Mouse (Mus musculus): Measurements from ENCODE around the gene C3ar1. TPM values are rescaled to one million over a fixed set of nuclear protein-coding genes. Genes with fewer than 3 reads are reported as not detected.

The C3ar1 gene
- 17.5 TPM for polyA plus RNA-seq (2014; fragmentation: Illumina TruSeq; extraction: RNeasy Lipid Tissue Mini Kit (QIAGEN cat#74804))

DNA sequence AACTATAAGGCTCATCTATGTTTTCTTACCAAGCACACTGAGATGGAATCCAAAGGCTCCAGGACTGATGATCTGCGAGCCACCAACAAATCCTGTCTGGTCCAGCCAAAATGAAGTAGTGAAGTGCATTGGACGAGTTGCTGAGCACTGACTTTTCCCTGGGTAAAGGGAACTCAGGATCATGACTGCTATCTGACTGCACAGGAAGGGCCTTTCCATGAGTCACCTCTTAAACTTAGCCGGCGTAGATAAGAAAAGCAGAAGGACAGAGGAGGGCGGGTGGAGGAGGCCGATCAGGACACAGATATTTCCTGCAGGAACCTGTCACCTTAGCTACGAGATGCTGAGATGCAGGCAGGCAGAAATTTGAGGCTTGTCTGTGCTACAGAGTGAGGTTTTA lies at the start of gene C3ar1:
C3ar1 (minus strand) TSS at position 207 of the 400 bp plus-strand sequence.

DNA sequence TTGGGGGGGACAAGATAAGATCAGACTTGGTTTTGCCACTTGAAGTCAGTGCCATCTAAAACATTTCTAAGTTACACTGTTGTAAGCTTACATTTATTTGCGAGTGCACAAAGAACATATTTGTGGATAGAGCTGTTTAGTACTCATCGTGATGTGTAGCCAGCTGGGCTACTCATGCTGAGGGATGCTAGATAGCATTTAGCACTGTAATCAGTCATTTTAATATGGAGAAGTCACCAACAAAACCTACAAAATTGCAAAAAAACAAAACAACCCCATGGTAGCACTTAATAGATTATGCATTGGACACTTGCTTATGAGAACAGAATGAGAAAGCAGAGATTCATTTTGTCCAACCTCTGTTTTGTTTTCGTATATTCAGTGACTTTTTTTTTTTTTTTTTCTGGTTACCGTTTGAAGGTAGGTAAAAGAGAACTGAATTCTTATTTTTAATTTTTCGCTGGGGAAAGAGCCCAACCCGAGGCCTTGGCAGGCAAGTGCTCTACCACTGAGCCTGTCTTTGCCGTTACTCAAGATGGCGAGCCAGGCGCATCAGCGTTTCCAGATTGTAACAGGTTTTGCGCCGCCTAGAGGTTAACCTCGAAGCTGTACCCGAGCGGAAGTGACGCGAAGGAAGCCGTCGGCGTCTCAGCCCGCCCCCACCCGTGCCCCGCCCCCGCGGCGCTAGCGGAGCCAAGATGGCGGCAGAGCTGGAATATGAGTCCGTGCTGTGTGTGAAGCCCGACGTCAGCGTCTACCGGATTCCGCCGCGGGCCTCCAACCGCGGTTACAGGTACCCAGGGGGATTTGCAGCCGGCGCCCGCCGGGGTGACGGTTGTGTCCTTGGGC lies 18.1 kb upstream of the C3ar1 start, which contains the start of gene Necap1:
Necap1 (plus strand) TSS at position 604 of the 849 bp plus-strand sequence.

DNA sequence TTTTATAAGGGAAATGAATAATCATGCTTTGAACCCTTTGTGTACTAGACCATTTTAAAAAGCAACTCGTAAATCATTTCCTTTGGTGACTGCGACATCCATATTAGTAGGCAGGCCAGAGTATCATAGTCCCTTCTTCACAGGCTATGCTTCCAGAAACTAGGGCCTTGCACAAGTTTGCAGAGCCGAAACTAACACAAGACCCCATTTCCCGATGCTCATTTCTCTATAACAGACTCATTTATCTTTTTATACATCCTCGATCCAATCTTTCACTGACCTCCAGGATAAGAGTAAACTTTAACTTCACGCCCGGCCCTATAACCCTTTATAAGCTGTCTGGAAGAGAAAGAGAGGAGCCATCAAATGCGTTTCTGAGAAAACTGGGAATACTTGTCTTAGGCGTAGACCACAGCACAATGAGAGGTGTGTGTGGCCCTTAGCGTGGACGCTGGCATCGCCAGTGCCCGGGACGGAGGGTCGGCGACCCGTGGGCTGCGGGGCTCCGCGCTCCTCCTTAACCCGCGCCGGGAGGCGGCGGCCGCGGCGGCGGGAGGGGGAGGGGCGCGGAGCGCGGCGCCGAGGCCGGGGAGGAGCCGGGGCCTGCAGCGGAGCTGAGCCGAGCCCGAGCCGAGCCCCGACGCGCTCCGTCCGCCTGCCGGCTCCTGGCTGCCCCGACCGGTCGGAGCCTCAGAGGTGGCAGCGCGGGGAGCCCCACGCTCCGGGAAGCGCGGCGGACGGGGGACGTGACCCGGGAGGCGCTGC lies 36.5 kb downstream of the C3ar1 start, which contains the start of gene Foxj2:
Foxj2 (plus strand) TSS at position 609 of the 765 bp plus-strand sequence.

DNA sequence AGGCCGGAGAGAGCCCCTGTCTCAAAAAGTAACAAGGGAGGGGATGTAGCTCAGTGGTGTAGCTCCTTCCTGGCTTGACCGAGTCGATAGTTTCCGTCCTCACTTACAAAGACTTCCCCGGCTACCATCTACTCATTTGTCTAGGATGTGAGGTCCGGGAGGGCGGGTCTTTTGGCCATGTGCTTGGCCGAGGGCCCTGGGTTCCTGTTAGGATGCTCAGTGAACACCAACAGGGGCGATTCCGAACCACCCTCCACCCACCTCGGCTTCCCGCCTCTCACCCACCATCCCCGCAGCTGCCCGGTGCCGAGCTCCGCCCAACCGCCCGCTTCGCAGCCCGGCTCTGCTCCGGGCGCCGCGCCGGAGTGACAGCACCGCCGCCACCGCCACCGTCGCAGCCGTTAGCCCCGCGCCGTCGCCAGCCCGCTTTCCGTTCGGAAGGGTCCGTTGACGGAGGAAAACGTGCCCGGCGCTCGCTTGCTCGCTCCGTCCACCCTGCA lies 54.6 kb downstream of the C3ar1 start, which contains the start of gene Slc2a3:
Slc2a3 (minus strand) TSS at position 340 of the 500 bp plus-strand sequence.

Other genes with a start within 250 kb of the C3ar1 start
- not detected for gene Gdf3, start 246.1 kb downstream of the C3ar1 start, polyA plus RNA-seq (2014; fragmentation: Illumina TruSeq; extraction: RNeasy Lipid Tissue Mini Kit (QIAGEN cat#74804))
- gene Dppa3, start 229.8 kb downstream of the C3ar1 start, polyA plus RNA-seq (2014; fragmentation: Illumina TruSeq; extraction: RNeasy Lipid Tissue Mini Kit (QIAGEN cat#74804)) = 36.9 TPM
- gene Nanog, start 148.7 kb downstream of the C3ar1 start, polyA plus RNA-seq (2014; fragmentation: Illumina TruSeq; extraction: RNeasy Lipid Tissue Mini Kit (QIAGEN cat#74804)) = 0.23 TPM
- gene Slc2a3, start 54.5 kb downstream of the C3ar1 start, polyA plus RNA-seq (2014; fragmentation: Illumina TruSeq; extraction: RNeasy Lipid Tissue Mini Kit (QIAGEN cat#74804)) = 6.3 TPM
- 17.5 TPM for gene Foxj2, start 36.2 kb downstream of the C3ar1 start, polyA plus RNA-seq (2014; fragmentation: Illumina TruSeq; extraction: RNeasy Lipid Tissue Mini Kit (QIAGEN cat#74804))
- 37.0 TPM for gene Necap1, start 18.3 kb upstream of the C3ar1 start, polyA plus RNA-seq (2014; fragmentation: Illumina TruSeq; extraction: RNeasy Lipid Tissue Mini Kit (QIAGEN cat#74804))
- 19.5 TPM for gene Clec4a1, start 65.7 kb upstream of the C3ar1 start, polyA plus RNA-seq (2014; fragmentation: Illumina TruSeq; extraction: RNeasy Lipid Tissue Mini Kit (QIAGEN cat#74804))
- 38.7 TPM for gene Clec4a3, start 96.4 kb upstream of the C3ar1 start, polyA plus RNA-seq (2014; fragmentation: Illumina TruSeq; extraction: RNeasy Lipid Tissue Mini Kit (QIAGEN cat#74804))
- gene Clec4a4, start 134.2 kb upstream of the C3ar1 start, polyA plus RNA-seq (2014; fragmentation: Illumina TruSeq; extraction: RNeasy Lipid Tissue Mini Kit (QIAGEN cat#74804)) = not detected
- gene Clec4b1, start 193.8 kb upstream of the C3ar1 start, polyA plus RNA-seq (2014; fragmentation: Illumina TruSeq; extraction: RNeasy Lipid Tissue Mini Kit (QIAGEN cat#74804)) = 2.7 TPM